Mouse (Mus musculus): ENCODE data around the gene 4930579G24Rik. TPM values are rescaled to one million over a fixed set of nuclear protein-coding genes. Genes with fewer than 3 reads are reported as not detected.

Gene 4930579G24Rik
- total RNA-seq (2021), result 1 to 10 TPM; 1.7 to 2.0 TPM
- long read RNA-seq, experiment 1, partial matches to known transcripts, result 0 of 4 reads
- long read RNA-seq, experiment 1, other reads (novel, unspliced or antisense), result 0 of 4 reads
- long read RNA-seq, experiment 2, transcript 4930579G24Rik-201 (2 exons, 1,970 nt), result major isoform, 5 of 5 reads
- long read RNA-seq, experiment 2, partial matches to known transcripts, result 0 of 5 reads
- long read RNA-seq, experiment 2, other reads (novel, unspliced or antisense), result 0 of 5 reads

GRCm38 (mm10) chr3:79628561-79629415, at the start of gene 4930579G24Rik:
TSS of gene 4930579G24Rik (plus strand) at chr3:79629079.
- DNase-seq (ENCODE audit: low spot score in 2 of 2), result peak; percentile 82 to 87

- no peak for DNase-seq (ENCODE audit: low spot score in 2 of 2)
Measured at GRCm38 (mm10) chr3:79579891-79580575, 48.8 kb upstream of the 4930579G24Rik start.

- peak; percentile 89 to 91 for DNase-seq (ENCODE audit: low spot score in 2 of 2)
Measured at GRCm38 (mm10) chr3:79586804-79587203, 42.1 kb upstream of the 4930579G24Rik start.

DNA sequence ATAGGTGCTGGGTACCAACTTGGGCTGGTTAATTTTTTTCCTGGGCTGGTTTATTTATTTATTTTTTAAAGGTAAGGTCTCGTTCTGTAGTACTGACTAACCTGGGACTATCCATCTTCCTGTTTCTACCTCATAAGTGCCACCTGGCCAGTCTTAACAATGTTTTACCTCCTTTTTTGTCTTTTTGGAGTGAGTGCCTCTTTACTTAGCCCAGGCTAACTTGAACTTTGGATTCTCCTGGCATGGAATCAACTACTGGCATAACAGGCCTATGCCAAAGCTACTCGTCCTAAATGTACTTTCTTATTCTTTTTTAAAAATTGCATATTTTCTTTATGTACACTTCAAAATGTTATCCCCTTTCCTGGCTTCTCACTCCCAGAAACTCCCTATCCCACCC, 39.2 kb upstream of the 4930579G24Rik start:
- DNase-seq (ENCODE audit: low spot score in 2 of 2), result no peak

DNA sequence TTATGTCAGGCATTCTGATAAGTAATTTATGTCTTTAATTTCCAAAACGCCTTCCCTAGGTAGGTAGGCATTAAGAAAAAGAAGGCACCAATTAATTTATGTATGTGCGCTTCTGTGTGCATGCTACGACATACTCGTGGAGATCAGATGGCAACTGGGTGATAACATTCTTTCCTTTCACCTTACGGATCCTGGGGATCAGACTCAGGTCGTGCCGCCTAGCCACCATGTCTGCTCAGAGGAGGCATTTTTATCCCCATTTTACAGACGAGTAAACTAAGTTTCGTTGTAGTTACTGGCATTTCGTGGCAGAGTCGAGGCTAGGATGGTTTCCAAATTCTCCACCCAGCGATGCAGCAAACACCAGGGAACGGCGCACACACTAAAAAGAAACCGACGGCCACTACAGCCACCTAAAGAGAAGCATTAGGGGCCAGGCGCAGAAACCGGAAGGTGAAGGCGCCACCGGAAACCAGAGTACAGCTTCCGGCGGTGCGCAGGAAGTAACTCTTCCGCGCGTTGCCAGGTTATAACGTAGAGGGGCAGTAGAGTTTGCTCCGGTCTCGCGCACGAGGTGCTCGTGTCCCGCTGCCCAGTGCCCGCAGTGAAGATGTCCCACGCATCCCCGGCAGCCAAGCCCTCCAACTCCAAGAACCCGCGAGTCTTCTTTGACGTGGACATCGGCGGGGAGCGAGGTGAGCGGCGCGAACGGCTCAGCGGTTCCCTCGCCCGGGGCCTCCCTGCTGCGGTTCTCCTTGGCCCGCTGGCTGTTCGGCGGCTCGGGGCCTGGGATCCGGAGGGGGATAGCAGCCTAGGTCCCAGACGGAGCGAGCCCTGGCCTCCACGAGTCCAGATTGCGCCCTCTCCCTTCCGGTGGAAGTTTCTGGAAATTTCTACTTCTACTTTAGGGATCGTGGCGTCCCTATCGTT, 37.8 kb upstream of the 4930579G24Rik start, which contains the start of gene Ppid:
Ppid (plus strand) TSS at position 480 of the 930 bp plus-strand sequence.
- peak; percentile 64 to 70 for DNase-seq (ENCODE audit: low spot score in 2 of 2)

DNA sequence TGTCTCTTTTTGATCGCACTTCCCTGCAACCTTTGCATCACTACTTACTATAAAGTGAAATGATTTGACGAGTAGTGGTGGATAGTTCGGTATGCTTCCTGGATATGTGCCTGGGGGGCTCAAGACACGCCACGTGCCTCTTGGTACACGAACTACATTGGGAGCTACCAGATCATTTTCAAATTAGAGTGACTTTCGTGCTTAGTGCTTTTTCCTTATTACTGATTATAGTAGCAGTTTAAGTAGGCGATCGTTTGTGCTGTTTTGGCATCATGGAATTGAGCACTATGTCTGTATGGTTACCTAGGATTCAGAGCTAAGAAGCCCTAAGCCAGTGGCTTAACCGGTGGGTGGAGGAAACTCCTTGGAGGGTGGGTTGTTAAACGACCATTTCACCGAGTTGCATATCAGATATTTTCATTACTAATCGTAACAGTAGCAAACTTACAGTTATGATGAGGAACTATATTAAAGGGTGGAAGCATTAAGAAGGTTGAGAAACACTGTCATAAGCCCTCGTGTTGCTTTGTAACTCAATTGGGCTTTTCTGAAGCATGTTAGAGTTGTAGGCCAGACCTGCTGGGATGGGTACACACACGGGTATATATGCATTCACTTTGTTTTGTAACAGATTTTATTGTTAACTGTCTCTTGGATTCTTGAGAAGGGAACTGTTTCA, 36.9 kb upstream of the 4930579G24Rik start:
- DNase-seq (ENCODE audit: low spot score in 2 of 2), result no peak

GRCm38 (mm10) chr3:79595468-79595867, 33.4 kb upstream of the 4930579G24Rik start:
- DNase-seq (ENCODE audit: low spot score in 2 of 2), result no peak

DNA sequence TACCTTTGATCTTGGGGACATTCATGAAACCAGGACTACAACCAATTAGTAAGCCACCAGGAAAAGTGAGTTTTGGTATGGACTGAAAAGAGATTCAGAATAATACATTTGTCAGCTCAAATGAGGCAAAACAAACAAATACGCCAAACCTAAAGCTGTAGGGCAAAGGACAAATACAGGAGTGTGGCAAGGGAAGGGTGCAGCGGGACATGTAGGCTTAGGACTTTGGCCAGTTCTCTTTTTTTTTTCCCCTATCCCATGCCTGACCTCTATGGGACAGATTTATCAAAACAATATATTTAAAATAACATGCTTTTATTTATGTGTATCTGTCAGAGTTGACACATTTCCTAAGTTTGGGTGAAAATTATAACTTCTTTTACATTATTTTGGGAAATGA, 19.0 kb upstream of the 4930579G24Rik start:
- no peak for DNase-seq (ENCODE audit: low spot score in 2 of 2)

GRCm38 (mm10) chr3:79627484-79628181, 1.2 kb upstream of the 4930579G24Rik start:
- DNase-seq (ENCODE audit: low spot score in 2 of 2), result no peak

GRCm38 (mm10) chr3:79628182-79628560, 708 bp upstream of the 4930579G24Rik start:
- DNase-seq (ENCODE audit: low spot score in 2 of 2), result no peak

- peak in 1 of 2 experiments; percentile 49 for DNase-seq (ENCODE audit: low spot score in 2 of 2)
Measured at GRCm38 (mm10) chr3:79629416-79629730, 494 bp downstream of the 4930579G24Rik start, which contains the start of gene Etfdh. TSS of gene Etfdh (minus strand) at chr3:79629500.

DNA sequence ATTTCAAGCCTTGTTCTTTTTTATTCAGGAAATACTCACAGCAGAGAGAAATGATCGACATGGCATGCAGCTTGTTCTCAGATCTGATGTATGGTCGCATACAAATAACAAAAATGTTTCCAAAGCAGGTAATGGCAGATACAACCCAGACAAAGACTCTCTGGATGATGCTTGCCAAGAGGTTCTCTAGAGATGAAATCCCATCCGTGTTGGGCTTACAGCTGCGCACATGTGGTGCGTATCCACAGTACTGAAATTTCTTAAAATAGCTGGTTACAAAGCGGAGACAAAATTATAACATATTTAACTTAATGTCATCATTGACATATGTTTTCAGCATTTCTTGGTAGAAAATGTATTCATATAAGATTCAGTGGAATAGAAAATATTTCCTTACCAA, 23.2 kb downstream of the 4930579G24Rik start:
- no peak for DNase-seq (ENCODE audit: low spot score in 2 of 2)

GRCm38 (mm10) chr3:79656682-79657081, 27.8 kb downstream of the 4930579G24Rik start:
- no peak for DNase-seq (ENCODE audit: low spot score in 2 of 2)

GRCm38 (mm10) chr3:79664787-79665408, 36.0 kb downstream of the 4930579G24Rik start:
- peak; percentile 24 to 50 for DNase-seq (ENCODE audit: low spot score in 2 of 2)

DNA sequence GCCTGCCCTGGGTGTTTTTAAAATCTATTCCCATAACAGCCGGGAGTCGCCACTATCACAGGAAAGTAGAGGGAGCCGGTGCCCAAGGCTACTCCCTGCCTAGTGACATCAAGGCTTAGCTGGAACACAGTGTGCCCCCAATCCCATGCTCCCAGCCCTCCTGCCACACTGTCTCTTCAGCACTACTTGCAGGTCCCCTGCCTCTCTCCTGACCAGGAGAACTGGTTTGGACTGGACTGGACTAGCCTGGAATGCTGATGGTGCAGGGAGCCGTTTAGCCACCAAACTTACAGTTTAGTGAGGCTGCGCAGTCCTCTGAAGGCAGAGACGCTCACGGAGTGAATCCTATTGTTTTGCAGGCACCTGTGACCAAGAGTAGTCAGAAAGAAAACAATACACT, 41.7 kb downstream of the 4930579G24Rik start:
- DNase-seq (ENCODE audit: low spot score in 2 of 2), result no peak

GRCm38 (mm10) chr3:79672188-79672587, 43.3 kb downstream of the 4930579G24Rik start:
- DNase-seq (ENCODE audit: low spot score in 2 of 2), result no peak

GRCm38 (mm10) chr3:79673082-79673481, 44.2 kb downstream of the 4930579G24Rik start:
- DNase-seq (ENCODE audit: low spot score in 2 of 2), result peak; percentile 43 to 52

GRCm38 (mm10) chr3:79674641-79675040, 45.8 kb downstream of the 4930579G24Rik start:
- no peak for DNase-seq (ENCODE audit: low spot score in 2 of 2)

DNA sequence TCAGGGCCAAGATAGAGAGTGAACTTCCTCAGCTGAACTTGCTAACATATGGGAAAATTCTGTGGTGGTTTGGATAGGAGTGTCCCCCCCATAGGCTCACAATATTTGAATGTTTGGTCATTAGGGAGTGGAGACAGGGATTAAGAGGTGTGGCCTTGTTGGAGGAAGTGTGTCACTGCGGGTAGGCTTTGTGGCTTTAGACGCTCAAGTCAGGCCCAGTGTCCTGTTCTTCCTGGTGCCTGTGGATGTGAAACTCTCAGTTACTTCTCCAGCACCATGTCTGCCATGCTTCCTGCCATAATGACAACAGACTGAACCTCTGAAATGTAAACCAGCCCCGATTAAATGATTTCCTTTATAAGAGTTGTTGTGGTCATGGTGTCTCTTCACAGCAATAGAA, 47.5 kb downstream of the 4930579G24Rik start:
- no peak for DNase-seq (ENCODE audit: low spot score in 2 of 2)
